Mouse (Mus musculus) mature B cell (primary cell): ENCODE results near the gene Trim11.

ENCODE experiments used
- in situ Hi-C: fragments of 300-500 bp; cut with MboI; formaldehyde crosslinking; loops from 2 replicates; pipeline ENCODE4 v1.14.3; 2019

Trim11 gene

DNA sequence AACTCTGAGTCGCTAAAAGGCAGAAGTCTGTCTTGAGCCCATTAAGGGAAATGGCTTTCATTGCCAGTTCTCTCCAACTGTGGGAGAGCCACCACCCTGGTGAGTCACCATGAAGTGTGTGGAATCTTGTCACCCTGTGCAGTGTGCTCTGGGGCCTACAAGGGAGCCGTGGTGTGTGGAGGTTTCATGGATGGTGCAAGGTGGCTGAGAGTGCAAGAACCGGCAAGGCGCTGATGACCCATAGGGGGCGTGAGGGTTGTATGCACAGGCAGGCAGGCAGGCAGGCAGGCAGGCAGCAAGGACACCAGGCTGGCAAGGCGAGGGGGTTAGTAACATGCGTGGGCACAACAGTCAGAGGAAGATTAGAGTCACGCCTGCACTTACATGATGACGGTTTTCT lies 37.2 kb downstream of the Trim11 start:
- in situ Hi-C loops: no loop called here

DNA sequence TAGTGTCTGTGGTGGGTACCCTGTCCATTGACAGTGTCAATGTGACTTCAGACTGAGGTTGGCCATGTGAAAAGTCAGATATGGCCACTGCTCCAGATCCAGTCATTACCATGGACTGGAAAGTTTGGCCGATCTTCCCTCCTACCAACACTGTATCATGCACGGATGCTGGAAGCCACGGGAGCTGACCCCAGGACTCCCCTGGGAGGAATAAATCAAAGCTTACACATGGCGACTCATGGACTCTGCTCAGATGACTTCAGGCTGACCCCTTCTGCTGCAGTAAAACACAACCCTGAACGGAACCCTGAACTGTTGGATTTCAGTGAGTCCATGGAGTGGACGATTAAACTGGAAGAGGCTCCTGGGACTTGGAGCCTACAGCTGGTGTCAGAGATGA lies 48.5 kb downstream of the Trim11 start:
- in situ Hi-C loops: no loop called here

DNA sequence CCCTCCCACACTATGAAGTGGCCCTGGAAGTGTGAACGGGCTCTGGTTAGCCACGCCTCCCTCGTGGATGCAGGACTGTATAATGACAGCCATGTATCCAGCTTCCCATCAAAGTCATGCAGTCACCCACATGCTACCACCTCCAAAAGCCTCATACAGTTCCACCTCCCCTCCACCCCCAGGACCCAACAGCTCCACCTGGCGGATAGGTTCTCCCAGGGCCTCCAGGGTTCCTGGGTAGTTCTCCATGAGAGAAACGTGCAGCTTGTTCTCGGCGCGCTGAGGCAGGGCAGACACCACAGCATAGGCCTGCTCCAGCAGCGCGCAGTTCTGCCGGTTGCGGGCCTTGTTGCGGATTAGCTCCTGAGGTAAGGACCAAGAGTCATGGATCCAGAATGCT lies 51.1 kb downstream of the Trim11 start:
- in situ Hi-C loops: no loop called here
